24 mouse cellular contexts compared by ENCODE assay signal in genomic region chr8:60681811-60682210, GRCm38 (mm10). TPM values are rescaled to one million over a fixed set of nuclear protein-coding genes. Genes with fewer than 3 reads are reported as not detected.
DNase-seq lines count a peak whose midpoint lies in the region; ATAC-seq and TF ChIP-seq lines count a peak whose summit lies in the region.
"Had no signal": no experiment of that assay in that cellular context is flagged by ENCODE, and none has a peak within 500 bp of the region (broad histone marks: within the 10 kb centered on the region; RNA-seq: fewer than 3 reads in every experiment).

No protein-coding gene starts in this region.

- H3K27me3 ChIP-seq in kidney, adult 2 months (replicated peaks; ENCODE audit: control insufficient read depth, insufficient read depth, low read length): no peaks in the 10 kb centered on the region
- no peaks in the 10 kb centered on the region for H3K27me3 ChIP-seq in kidney, embryonic 14.5 days (ENCODE audit: control insufficient read depth, insufficient read depth, low read length)
- no peaks in the 10 kb centered on the region for H3K27me3 ChIP-seq in intestine, embryonic 15.5 days (replicated peaks)
- no peaks in the 10 kb centered on the region for H3K27me3 ChIP-seq in intestine, postnatal 0 days (replicated peaks; ENCODE audit: control insufficient read depth, insufficient read depth, low read length)
- H3K27me3 ChIP-seq: CH12.LX; embryonic facial prominence, embryonic 12.5 days; forebrain, embryonic 13.5 days; Patski had no signal

- no peak overlapping the region for H3K27ac ChIP-seq in kidney, adult 2 months (ENCODE audit: insufficient read depth, low read depth, low read length)
- H3K27ac ChIP-seq in kidney, embryonic 14.5 days (ENCODE audit: low read depth, low read length): no peak overlapping the region
- H3K27ac ChIP-seq in intestine, embryonic 15.5 days: no peak overlapping the region
- no peak overlapping the region for H3K27ac ChIP-seq in intestine, postnatal 0 days (ENCODE audit: low read depth, low read length)
- H3K27ac ChIP-seq: embryonic facial prominence, embryonic 10.5 days; embryonic facial prominence, embryonic 12.5 days; forebrain, embryonic 13.5 days had no signal

- no peak for TF ChIP-seq POLR2A in kidney, adult 2 months (IDR thresholded peaks at IDR 0.05; ENCODE audit: low read depth, low read length)

- H3K36me3 ChIP-seq in kidney, adult 2 months (ENCODE audit: control insufficient read depth, insufficient read depth, low read length): no peaks in the 10 kb centered on the region
- H3K36me3 ChIP-seq in kidney, embryonic 14.5 days (ENCODE audit: control insufficient read depth, insufficient read depth, low read length): no peaks in the 10 kb centered on the region
- no peaks in the 10 kb centered on the region for H3K36me3 ChIP-seq in intestine, embryonic 15.5 days
- H3K36me3 ChIP-seq in intestine, postnatal 0 days (ENCODE audit: control insufficient read depth, insufficient read depth): no peaks in the 10 kb centered on the region
- H3K36me3 ChIP-seq: embryonic facial prominence, embryonic 10.5 days; embryonic facial prominence, embryonic 12.5 days; G1E had no signal

- 59% methylated on average over 4 of the region's 4 CpGs for WGBS in kidney, adult 2 months
- WGBS in kidney, embryonic 14.5 days: 79% methylated on average over 4 of the region's 4 CpGs
- 69% methylated on average over 4 of the region's 4 CpGs for WGBS in intestine, embryonic 15.5 days
- 48% methylated on average over 4 of the region's 4 CpGs for WGBS in intestine, postnatal 0 days

- TF ChIP-seq CTCF in kidney, adult 2 months (conservative IDR thresholded peaks at IDR 0.05; ENCODE audit: insufficient read depth, insufficient read length, low read depth, low read length): no peak
- no peak for TF ChIP-seq CTCF in intestine, postnatal 0 days (IDR thresholded peaks at IDR 0.05; ENCODE audit: low read depth)

- no peak overlapping the region for H3K9ac ChIP-seq in kidney, embryonic 14.5 days (ENCODE audit: low read depth, low read length)
- H3K9ac ChIP-seq in intestine, embryonic 15.5 days: no peak overlapping the region
- H3K9ac ChIP-seq in intestine, postnatal 0 days (ENCODE audit: low read depth, low read length): no peak overlapping the region
- H3K9ac ChIP-seq: embryonic facial prominence, embryonic 12.5 days; forebrain, embryonic 13.5 days had no signal

- no peak overlapping the region for H3K4me3 ChIP-seq in kidney, adult 2 months (ENCODE audit: insufficient read depth, low read depth, low read length)
- H3K4me3 ChIP-seq in kidney, embryonic 14.5 days (ENCODE audit: low read length): no peak overlapping the region
- H3K4me3 ChIP-seq in intestine, embryonic 15.5 days (replicated peaks): no peak overlapping the region
- H3K4me3 ChIP-seq in intestine, postnatal 0 days (ENCODE audit: low read depth, low read length): no peak overlapping the region
- H3K4me3 ChIP-seq: embryonic facial prominence, embryonic 10.5 days; embryonic facial prominence, embryonic 12.5 days; forebrain, embryonic 13.5 days had no signal

- no peaks in the 10 kb centered on the region for H3K9me3 ChIP-seq in kidney, embryonic 14.5 days (ENCODE audit: control insufficient read depth, low read length)
- H3K9me3 ChIP-seq in intestine, embryonic 15.5 days: no peaks in the 10 kb centered on the region
- no peaks in the 10 kb centered on the region for H3K9me3 ChIP-seq in intestine, postnatal 0 days (ENCODE audit: control insufficient read depth)
- H3K9me3 ChIP-seq: embryonic facial prominence, embryonic 10.5 days; embryonic facial prominence, embryonic 12.5 days; forebrain, embryonic 13.5 days; G1E had no signal

- ATAC-seq in kidney, embryonic 14.5 days (ENCODE audit: low FRiP score, low TSS enrichment): no peak
- peak; percentile 71 for ATAC-seq in intestine, embryonic 15.5 days
- ATAC-seq in intestine, postnatal 0 days: peak; percentile 54; the same call in 1 of the 2 replicates
- ATAC-seq: activated CD4-positive, CD25-positive, alpha-beta regulatory T cell, adult 4 months; CD4-positive, CD25-positive, alpha-beta regulatory T cell, adult 4 months; forebrain, embryonic 13.5 days; Patski had no signal

- DNase-seq in kidney, adult 2 months: peak; percentile 51
- no peak for DNase-seq in kidney, postnatal 25 days
- DNase-seq in kidney, postnatal 36 days: peak; percentile 19 to 45
- no peak for DNase-seq in spleen, adult 18-20 months
- DNase-seq: adrenal gland, adult 8-10 months; adrenal gland, postnatal 14 days; adrenal gland, postnatal 36 days; B cell, adult 2 months; cerebellum, adult 11-12 months; cerebellum, adult 2 months; cerebellum, adult 9-10 months; cerebellum, postnatal 10 days; cerebellum, postnatal 25 days had no signal

- H3K4me2 ChIP-seq in kidney, embryonic 14.5 days (replicated peaks; ENCODE audit: low read depth, low read length): no peak overlapping the region
- no peak overlapping the region for H3K4me2 ChIP-seq in intestine, embryonic 15.5 days (replicated peaks)
- H3K4me2 ChIP-seq in intestine, postnatal 0 days (replicated peaks; ENCODE audit: low read depth): 0 out of 2 replicates have a peak overlapping the region, but pooled peaks have one; percentile 13
- H3K4me2 ChIP-seq: embryonic facial prominence, embryonic 12.5 days; forebrain, embryonic 13.5 days had no signal

- H3K4me1 ChIP-seq in kidney, adult 2 months (ENCODE audit: control insufficient read depth, insufficient read depth, low read length): no peaks in the 10 kb centered on the region
- H3K4me1 ChIP-seq in kidney, embryonic 14.5 days (ENCODE audit: control insufficient read depth, insufficient read depth, low read length): no peaks in the 10 kb centered on the region
- no peaks in the 10 kb centered on the region for H3K4me1 ChIP-seq in intestine, embryonic 15.5 days (replicated peaks)
- no peaks in the 10 kb centered on the region for H3K4me1 ChIP-seq in intestine, postnatal 0 days (replicated peaks; ENCODE audit: control insufficient read depth, insufficient read depth, low read length)
- H3K4me1 ChIP-seq: embryonic facial prominence, embryonic 10.5 days; embryonic facial prominence, embryonic 12.5 days; forebrain, embryonic 13.5 days had no signal

RNA-seq across cellular contexts. Expression of gene Mfap3l, which starts 49.2 kb away (rescaled TPM):
- polyA plus RNA-seq in kidney, adult 2 months (2012; rRNA removed): 18.7 and 21.3 TPM in 2 replicates
- 3.0 and 5.4 TPM in 2 replicates for polyA plus RNA-seq in kidney, embryonic 14.5 days (2014; fragmentation: Nextera tagmentation; extraction: Ambion mirVana)
- polyA plus RNA-seq in intestine, embryonic 15.5 days (2015; fragmentation: Nextera tagmentation; extraction: Ambion mirVana): 1.1 and 1.2 TPM in 2 replicates
- 0.99 and 1.1 TPM in 2 replicates for polyA plus RNA-seq in intestine, postnatal 0 days (2015; fragmentation: Nextera tagmentation; extraction: Ambion mirVana)
- polyA plus RNA-seq: activated CD4-positive, CD25-positive, alpha-beta regulatory T cell, adult 4 months; CD4-positive, CD25-positive, alpha-beta regulatory T cell, adult 4 months; G1E had no signal

Comparison
In these comparisons a context has a peak if more than half of its experiments do, and no peak if none do; other contexts are left out.
1. DNase-seq: peak in kidney, adult 2 months (single experiment) and kidney, postnatal 36 days (2 of 2); none in kidney, postnatal 25 days (0 of 2) and spleen, adult 18-20 months (0 of 2).